Mouse (Mus musculus): Measurements from ENCODE around the gene Hsd17b3. TPM values are rescaled to one million over a fixed set of nuclear protein-coding genes. Genes with fewer than 3 reads are reported as not detected.

Gene Hsd17b3
- not detected in 2 replicates for polyA plus RNA-seq (2016; fragmentation: Nextera tagmentation; extraction: Ambion mirVana)

GRCm38 (mm10) chr13:64089130-64089529 is at the start of gene Hsd17b3:
TSS of gene Hsd17b3 (minus strand) at chr13:64089230.
- no peak within 1 kb of the TSS for H3K9ac ChIP-seq (replicated peaks)
- no peak within 1 kb of the TSS for H3K4me3 ChIP-seq (replicated peaks)
- no peak for ATAC-seq (ENCODE audit: insufficient number of reproducible peaks, insufficient read depth, low FRiP score, low TSS enrichment, low read depth)
- no peaks in the 10 kb centered on the region for H3K9me3 ChIP-seq
- H3K4me2 ChIP-seq, result no peak within 1 kb of the TSS
- WGBS, result 79% methylated on average over 4 of the region's 4 CpGs
- no peaks in the 10 kb centered on the region for H3K36me3 ChIP-seq
- no peak within 1 kb of the TSS for H3K27ac ChIP-seq
- no peaks in the 10 kb centered on the region for H3K27me3 ChIP-seq
- no peaks in the 10 kb centered on the region; the same call in 1 of the 2 replicates for H3K4me1 ChIP-seq (replicated peaks)

GRCm38 (mm10) chr13:64129616-64130375 is 40.8 kb upstream of the Hsd17b3 start:
- no peaks in the 10 kb centered on the region for H3K4me1 ChIP-seq (replicated peaks)
- peaks cover 20% of the 10 kb centered on the region for H3K36me3 ChIP-seq
- peak overlapping the region; percentile 74 for H3K9ac ChIP-seq (replicated peaks)
- peak; percentile 58; the same call in 1 of the 2 replicates for ATAC-seq (ENCODE audit: insufficient number of reproducible peaks, insufficient read depth, low FRiP score, low TSS enrichment, low read depth)
- peak overlapping the region; percentile 62 for H3K4me3 ChIP-seq (replicated peaks)
- no peaks in the 10 kb centered on the region for H3K9me3 ChIP-seq
- H3K27me3 ChIP-seq, result no peaks in the 10 kb centered on the region
- 40% methylated on average over 15 of the region's 15 CpGs for WGBS
- H3K4me2 ChIP-seq, result peak overlapping the region; percentile 78
- peak overlapping the region; percentile 64; the same call in 1 of the 2 replicates for H3K27ac ChIP-seq

- Histone ChIP-seq H3K4me2 (peak within 1 kb of the TSS; percentile 78), H3K27ac (peak within 1 kb of the TSS; percentile 64; the same call in 1 of the 2 replicates), H3K36me3 (peaks cover 12% of the 10 kb centered on the region), H3K4me3 (replicated peaks) (peak within 1 kb of the TSS; percentile 62), H3K27me3 (no peaks in the 10 kb centered on the region), H3K4me1 (replicated peaks) (no peaks in the 10 kb centered on the region), H3K9me3 (no peaks in the 10 kb centered on the region), H3K9ac (replicated peaks) (peak within 1 kb of the TSS; percentile 74)
- ATAC-seq (ENCODE audit: insufficient number of reproducible peaks, insufficient read depth, low FRiP score, low TSS enrichment, low read depth), result peak; percentile 56; the same call in 1 of the 2 replicates
- WGBS, result 7% methylated on average over 43 of the region's 44 CpGs
These were observed 40.0 kb upstream of the Hsd17b3 start, which contains the start of gene Slc35d2 for GRCm38 (mm10) chr13:64128858-64129615. TSS of gene Slc35d2 (minus strand) at chr13:64129368.

- Histone ChIP-seq H3K4me1 (replicated peaks) (no peaks in the 10 kb centered on the region), H3K4me2 (no peak overlapping the region), H3K27ac (no peak overlapping the region), H3K9ac (replicated peaks) (no peak overlapping the region), H3K4me3 (replicated peaks) (no peak overlapping the region), H3K27me3 (no peaks in the 10 kb centered on the region), H3K36me3 (no peaks in the 10 kb centered on the region), H3K9me3 (peaks cover 10% of the 10 kb centered on the region; the same call in 1 of the 2 replicates)
- no peak for ATAC-seq (ENCODE audit: insufficient number of reproducible peaks, insufficient read depth, low FRiP score, low TSS enrichment, low read depth)
- WGBS, result 71% methylated on average over 4 of the region's 4 CpGs
These were observed 37.3 kb upstream of the Hsd17b3 start for GRCm38 (mm10) chr13:64126316-64126715.

- Histone ChIP-seq H3K4me2 (no peak overlapping the region), H3K27me3 (no peaks in the 10 kb centered on the region), H3K4me1 (replicated peaks) (no peaks in the 10 kb centered on the region), H3K9ac (replicated peaks) (no peak overlapping the region), H3K36me3 (no peaks in the 10 kb centered on the region), H3K9me3 (peaks cover 10% of the 10 kb centered on the region; the same call in 1 of the 2 replicates), H3K4me3 (replicated peaks) (no peak overlapping the region), H3K27ac (no peak overlapping the region)
- WGBS, result 96% methylated on average over 6 of the region's 6 CpGs
- ATAC-seq (ENCODE audit: insufficient number of reproducible peaks, insufficient read depth, low FRiP score, low TSS enrichment, low read depth), result no peak
These were observed 35.9 kb upstream of the Hsd17b3 start for GRCm38 (mm10) chr13:64124886-64125285.

GRCm38 (mm10) chr13:64123491-64124188 is 34.6 kb upstream of the Hsd17b3 start:
- Histone ChIP-seq H3K9ac (replicated peaks) (no peak overlapping the region), H3K4me2 (no peak overlapping the region), H3K4me1 (replicated peaks) (no peaks in the 10 kb centered on the region), H3K4me3 (replicated peaks) (no peak overlapping the region), H3K27ac (no peak overlapping the region), H3K27me3 (no peaks in the 10 kb centered on the region), H3K9me3 (peaks cover 10% of the 10 kb centered on the region; the same call in 1 of the 2 replicates), H3K36me3 (no peaks in the 10 kb centered on the region)
- ATAC-seq (ENCODE audit: insufficient number of reproducible peaks, insufficient read depth, low FRiP score, low TSS enrichment, low read depth), result no peak
- 25% methylated on average over 6 of the region's 6 CpGs for WGBS

- Histone ChIP-seq H3K9ac (replicated peaks) (no peak overlapping the region), H3K27me3 (no peaks in the 10 kb centered on the region), H3K9me3 (peaks cover 10% of the 10 kb centered on the region; the same call in 1 of the 2 replicates), H3K4me2 (no peak overlapping the region), H3K4me1 (replicated peaks) (no peaks in the 10 kb centered on the region), H3K27ac (no peak overlapping the region), H3K4me3 (replicated peaks) (no peak overlapping the region), H3K36me3 (no peaks in the 10 kb centered on the region)
- ATAC-seq (ENCODE audit: insufficient number of reproducible peaks, insufficient read depth, low FRiP score, low TSS enrichment, low read depth), result no peak
- WGBS, result 68% methylated on average over 4 of the region's 4 CpGs
These were observed 31.7 kb upstream of the Hsd17b3 start for GRCm38 (mm10) chr13:64120760-64121159.

GRCm38 (mm10) chr13:64117442-64117841 is 28.4 kb upstream of the Hsd17b3 start:
- Histone ChIP-seq H3K27ac (no peak overlapping the region), H3K36me3 (no peaks in the 10 kb centered on the region), H3K27me3 (no peaks in the 10 kb centered on the region), H3K9me3 (no peaks in the 10 kb centered on the region), H3K9ac (replicated peaks) (no peak overlapping the region), H3K4me2 (no peak overlapping the region), H3K4me1 (replicated peaks) (no peaks in the 10 kb centered on the region), H3K4me3 (replicated peaks) (no peak overlapping the region)
- WGBS, result 64% methylated on average over 2 of the region's 2 CpGs
- no peak for ATAC-seq (ENCODE audit: insufficient number of reproducible peaks, insufficient read depth, low FRiP score, low TSS enrichment, low read depth)

GRCm38 (mm10) chr13:64110421-64110820 is 21.4 kb upstream of the Hsd17b3 start:
- Histone ChIP-seq H3K9ac (replicated peaks) (no peak overlapping the region), H3K27ac (no peak overlapping the region), H3K36me3 (no peaks in the 10 kb centered on the region), H3K27me3 (no peaks in the 10 kb centered on the region), H3K4me2 (no peak overlapping the region), H3K4me3 (replicated peaks) (no peak overlapping the region), H3K9me3 (no peaks in the 10 kb centered on the region), H3K4me1 (replicated peaks) (peaks cover 11% of the 10 kb centered on the region)
- 97% methylated on average over 1 of the region's 1 CpGs for WGBS
- ATAC-seq (ENCODE audit: insufficient number of reproducible peaks, insufficient read depth, low FRiP score, low TSS enrichment, low read depth), result no peak

- peaks cover 11% of the 10 kb centered on the region for H3K4me1 ChIP-seq (replicated peaks)
- WGBS, result 26% methylated on average over 5 of the region's 5 CpGs
- H3K4me3 ChIP-seq (replicated peaks), result no peak overlapping the region
- no peak overlapping the region for H3K27ac ChIP-seq
- no peaks in the 10 kb centered on the region for H3K9me3 ChIP-seq
- H3K27me3 ChIP-seq, result no peaks in the 10 kb centered on the region
- no peaks in the 10 kb centered on the region for H3K36me3 ChIP-seq
- H3K9ac ChIP-seq (replicated peaks), result no peak overlapping the region
- no peak overlapping the region for H3K4me2 ChIP-seq
- ATAC-seq (ENCODE audit: insufficient number of reproducible peaks, insufficient read depth, low FRiP score, low TSS enrichment, low read depth), result no peak
These were observed 19.4 kb upstream of the Hsd17b3 start for GRCm38 (mm10) chr13:64108381-64108850.

- Histone ChIP-seq H3K4me3 (replicated peaks) (no peak overlapping the region), H3K4me1 (replicated peaks) (peaks cover 11% of the 10 kb centered on the region), H3K9ac (replicated peaks) (no peak overlapping the region), H3K27ac (no peak overlapping the region), H3K27me3 (no peaks in the 10 kb centered on the region), H3K36me3 (no peaks in the 10 kb centered on the region), H3K4me2 (no peak overlapping the region), H3K9me3 (no peaks in the 10 kb centered on the region)
- no peak for ATAC-seq (ENCODE audit: insufficient number of reproducible peaks, insufficient read depth, low FRiP score, low TSS enrichment, low read depth)
- 24% methylated on average over 8 of the region's 8 CpGs for WGBS
These were observed 18.5 kb upstream of the Hsd17b3 start for GRCm38 (mm10) chr13:64107535-64107934.

All from limb, embryonic 12.5 days (tissue).